Mouse (Mus musculus) brain, embryonic 14.5 days (tissue): ENCODE results near the gene Tmed6. TPM values are rescaled to one million over a fixed set of nuclear protein-coding genes. Genes with fewer than 3 reads are reported as not detected.

Experiments used
- DNase-seq: peaks from one replicate; pipeline ENCODE4 v3.0.0-alpha.2; 2011; ENCODE audit warnings: low read depth
- CTCF ChIP-seq: fragments of 200-500 bp; IDR thresholded peaks from 2 replicates; pipeline ENCODE4 v1.5.1; 2012; ENCODE audit warnings: inconsistent platforms, mild to moderate bottlenecking, moderate library complexity, borderline replicate concordance; ENCODE audit not compliant: insufficient read depth, insufficient read length; ENCODE audit errors: extremely low read depth
- POLR2A ChIP-seq: fragments of 200-500 bp; IDR thresholded peaks from 2 replicates; pipeline ENCODE4 v1.6.1; 2012; ENCODE audit warnings: mild to moderate bottlenecking, inconsistent platforms, borderline replicate concordance; ENCODE audit not compliant: poor library complexity, insufficient read depth, insufficient read length, severe bottlenecking; ENCODE audit errors: extremely low read depth
- polyA plus RNA-seq: library from polyadenylated mRNA; depleted of rRNA; stranded (reverse); fragments of >200 nt; gene quantifications from 2 replicates; pipeline ENCODE4 v1.2.3, GENCODE M21; 2012; rRNA removed

The Tmed6 gene
- polyA plus RNA-seq, 1 experiment: not detected

GRCm38 (mm10) chr8:107030650-107031576 is 34.5 kb downstream of the Tmed6 start, which contains the start of gene Vps4a:
Gene Vps4a (plus strand): TSS chr8:107031222.
- peak; percentile 97 for DNase-seq
- TF ChIP-seq POLR2A (peak; percentile 78), CTCF (peak; percentile 86)

- no peak for TF ChIP-seq CTCF
- TF ChIP-seq POLR2A: no peak
- no peak for DNase-seq
These were observed 35.4 kb downstream of the Tmed6 start for GRCm38 (mm10) chr8:107030058-107030457.

- TF ChIP-seq CTCF: no peak
- TF ChIP-seq POLR2A: no peak
- no peak for DNase-seq
These were observed 36.1 kb downstream of the Tmed6 start for GRCm38 (mm10) chr8:107029310-107029709.

- TF ChIP-seq CTCF (no peak), POLR2A (no peak)
- DNase-seq: no peak
These were observed 42.0 kb downstream of the Tmed6 start for GRCm38 (mm10) chr8:107023479-107023878.

GRCm38 (mm10) chr8:107014915-107015314 is 50.5 kb downstream of the Tmed6 start:
- TF ChIP-seq CTCF (no peak), POLR2A (no peak)

GRCm38 (mm10) chr8:107012666-107013065 is 52.8 kb downstream of the Tmed6 start:
- TF ChIP-seq CTCF (no peak), POLR2A (no peak)
- no peak for DNase-seq

More at GRCm38 (mm10) chr8:107014915-107015314, 50.5 kb downstream of the Tmed6 start:
- no peak for DNase-seq

Other genes starting within 250 kb of the Tmed6 start
- 8.0 and 9.0 TPM in 2 replicates for gene Has3, start 195.4 kb downstream of the Tmed6 start, polyA plus RNA-seq
- gene Utp4, start 172.0 kb downstream of the Tmed6 start, polyA plus RNA-seq: 32.4 and 40.2 TPM in 2 replicates
- gene Sntb2, start 129.9 kb downstream of the Tmed6 start, polyA plus RNA-seq: 4.0 and 5.7 TPM in 2 replicates
- 83.3 and 99.5 TPM in 2 replicates for gene Vps4a, start 34.4 kb downstream of the Tmed6 start, polyA plus RNA-seq
- gene Pdf, start 17.0 kb downstream of the Tmed6 start, polyA plus RNA-seq: 26.9 and 27.6 TPM in 2 replicates
- gene Cog8, start 9.0 kb downstream of the Tmed6 start, polyA plus RNA-seq: 57.7 and 63.3 TPM in 2 replicates
- 49.1 and 50.6 TPM in 2 replicates for gene Nip7, start 8.8 kb downstream of the Tmed6 start, polyA plus RNA-seq
- gene Terf2, start 30.9 kb upstream of the Tmed6 start, polyA plus RNA-seq: 45.6 and 51.9 TPM in 2 replicates
- gene Cyb5b, start 85.0 kb upstream of the Tmed6 start, polyA plus RNA-seq: 83.6 and 99.0 TPM in 2 replicates
- 39.8 and 42.7 TPM in 2 replicates for gene Nfat5, start 227.8 kb upstream of the Tmed6 start, polyA plus RNA-seq